ENCODE assay signal across 19 mouse cellular contexts in genomic region chr15:101169910-101170309, GRCm38 (mm10). TPM values are rescaled to one million over a fixed set of nuclear protein-coding genes. Genes with fewer than 3 reads are reported as not detected.
"Had no signal": no experiment of that assay in that cellular context is flagged by ENCODE, and none has a peak within 500 bp of the region (broad histone marks: within the 10 kb centered on the region; RNA-seq: fewer than 3 reads in every experiment).

No protein-coding gene starts in this region.

- ATAC-seq: intestine, embryonic 16.5 days had no signal

- H3K36me3 ChIP-seq: kidney, embryonic 15.5 days; midbrain, embryonic 10.5 days; neural tube, embryonic 15.5 days had no signal

- H3K9ac ChIP-seq: kidney, embryonic 15.5 days; neural tube, embryonic 15.5 days had no signal

- H3K27me3 ChIP-seq: kidney, embryonic 15.5 days had no signal

- H3K4me3 ChIP-seq: kidney, embryonic 15.5 days; left cerebral cortex, adult 2 months; midbrain, embryonic 10.5 days; myocyte; neural tube, embryonic 15.5 days had no signal

- H3K4me2 ChIP-seq: kidney, embryonic 15.5 days; neural tube, embryonic 15.5 days had no signal

- DNase-seq: kidney, adult 2 months; lung, adult 18-20 months; midbrain, embryonic 14.5 days; right cerebral cortex, adult 18-20 months; right cerebral cortex, postnatal 25 days; thymus, adult 18-20 months; thymus, postnatal 14 days had no signal

- H3K9me3 ChIP-seq: kidney, embryonic 15.5 days; midbrain, embryonic 10.5 days; neural tube, embryonic 15.5 days had no signal

- H3K27ac ChIP-seq: kidney, embryonic 15.5 days; left cerebral cortex, adult 2 months; midbrain, embryonic 10.5 days; neural tube, embryonic 15.5 days had no signal

RNA-seq across cellular contexts. Expression of gene Ankrd33, which starts 54.4 kb away (rescaled TPM):
- total RNA-seq: layer of hippocampus, postnatal 25 days; left cerebral cortex, adult 2 months; liver, adult 2 months had no signal
- polyA plus RNA-seq: intestine, embryonic 16.5 days; kidney, adult 2 months; kidney, embryonic 15.5 days; limb, embryonic 11.5 days; liver, adult 2 months; lung, embryonic 16.5 days; midbrain, embryonic 10.5 days; midbrain, embryonic 14.5 days; myocyte; neural tube, embryonic 11.5 days; neural tube, embryonic 15.5 days; small intestine, adult 2 months had no signal
